Mouse (Mus musculus) CH12.LX (cell line): ENCODE results near the gene Spag7. TPM values are rescaled to one million over a fixed set of nuclear protein-coding genes. Genes with fewer than 3 reads are reported as not detected.

Experiments used
- DNase-seq: peaks from one replicate; pipeline ENCODE4 v3.0.0-alpha.2; 2013; ENCODE audit errors: extremely low read depth
- H3K27ac ChIP-seq: 2 replicates; pipeline ENCODE4 v1.5.1; 2012; ENCODE audit warnings: low read depth, mild to moderate bottlenecking, control low read depth, moderate library complexity; ENCODE audit not compliant: insufficient read depth
- H3K27me3 ChIP-seq: replicated peaks from 2 replicates; pipeline ENCODE3; 2012; ENCODE audit warnings: inconsistent platforms
- H3K36me3 ChIP-seq, 2 experiments: replicated peaks in 1 of 2; 2 replicates each; pipeline versions ENCODE3 to v1.6.1; 2012; ENCODE audit warnings: inconsistent platforms in 1 of 2, low read length in 1 of 2, mild to moderate bottlenecking in 1 of 2, mixed read lengths in 1 of 2, moderate library complexity in 1 of 2; ENCODE audit not compliant: control insufficient read depth in 1 of 2, insufficient read depth in 1 of 2
- H3K4me1 ChIP-seq, 2 experiments: 2 replicates each; pipeline ENCODE4 v1.6.1; 2012; ENCODE audit warnings: inconsistent platforms in 1 of 2, moderate library complexity in 1 of 2; ENCODE audit not compliant: insufficient read depth in 2 of 2, control insufficient read depth in 1 of 2
- H3K4me2 ChIP-seq: 2 replicates; pipeline ENCODE4 v1.6.1; 2012; ENCODE audit warnings: low read depth, mild to moderate bottlenecking, control low read depth; ENCODE audit not compliant: poor library complexity, insufficient read depth, severe bottlenecking
- H3K4me3 ChIP-seq, 3 experiments: fragments of 150-350 bp in 1 of 3; sonication (generic) in 1 of 3; replicated peaks in 1 of 3; 2 replicates each; pipeline versions ENCODE3 to v1.5.1; 2011 to 2012; ENCODE audit warnings: low read depth in 2 of 3, low read length in 2 of 3, mild to moderate bottlenecking in 2 of 3, moderate library complexity in 2 of 3, control low read depth in 1 of 3, improper control_type of control experiment in 1 of 3, inconsistent platforms in 1 of 3, mixed read lengths in 1 of 3; ENCODE audit not compliant: poor library complexity in 1 of 3
- H3K79me2 ChIP-seq: replicated peaks from 2 replicates; pipeline ENCODE4 v1.6.1; 2012; ENCODE audit warnings: mild to moderate bottlenecking, moderate library complexity; ENCODE audit not compliant: control insufficient read depth, poor library complexity, insufficient read depth, severe bottlenecking; ENCODE audit errors: extremely low read depth
- H3K9ac ChIP-seq: 2 replicates; pipeline ENCODE4 v1.6.1; 2012; ENCODE audit warnings: low read depth, mild to moderate bottlenecking, control low read depth, moderate library complexity; ENCODE audit not compliant: insufficient read depth
- H3K9me3 ChIP-seq: replicated peaks from 2 replicates; pipeline ENCODE3; 2012; ENCODE audit warnings: low read length, inconsistent platforms, mixed read lengths
- BHLHE40 ChIP-seq: IDR thresholded peaks from 2 replicates; pipeline ENCODE4 v1.6.1; 2011; ENCODE audit warnings: mild to moderate bottlenecking, low read depth, low read length, improper control_type of control experiment
- CHD2 ChIP-seq: IDR thresholded peaks from 2 replicates; pipeline ENCODE4 v1.6.1; 2011; ENCODE audit warnings: low read length, improper control_type of control experiment
- CTCF ChIP-seq, 2 experiments: IDR thresholded peaks in 1 of 2; conservative IDR thresholded peaks in 1 of 2; 2 replicates each; pipeline ENCODE4 v1.5.1; 2011 to 2012; ENCODE audit warnings: low read depth in 2 of 2, low read length in 2 of 2, improper control_type of control experiment in 1 of 2, inconsistent platforms in 1 of 2, mild to moderate bottlenecking in 1 of 2, moderate library complexity in 1 of 2
- E2F4 ChIP-seq: IDR thresholded peaks from 2 replicates; pipeline ENCODE4 v1.6.1; 2011; ENCODE audit warnings: low read depth, low read length, improper control_type of control experiment; ENCODE audit not compliant: insufficient replicate concordance
- ETS1 ChIP-seq: conservative IDR thresholded peaks from 2 replicates; pipeline ENCODE4 v1.6.1; 2012; ENCODE audit warnings: low read depth, mild to moderate bottlenecking, inconsistent platforms, low read length, improper control_type of control experiment, moderate library complexity
- HCFC1 ChIP-seq: IDR thresholded peaks from 2 replicates; pipeline ENCODE4 v1.6.1; 2012; ENCODE audit warnings: low read depth, mild to moderate bottlenecking, inconsistent platforms, low read length, improper control_type of control experiment
- IRF4 ChIP-seq: IDR thresholded peaks from 2 replicates; pipeline ENCODE4 v1.6.1; 2014; ENCODE audit warnings: low read depth, mild to moderate bottlenecking, inconsistent platforms, low read length, improper control_type of control experiment
- KAT2A ChIP-seq: IDR thresholded peaks from 2 replicates; pipeline ENCODE4 v1.6.1; 2012; ENCODE audit warnings: low read length, improper control_type of control experiment, inconsistent platforms; ENCODE audit not compliant: insufficient replicate concordance
- MAX ChIP-seq: IDR thresholded peaks from 2 replicates; pipeline ENCODE4 v1.6.1; 2011; ENCODE audit warnings: low read length, improper control_type of control experiment
- MYC ChIP-seq: IDR thresholded peaks from 2 replicates; pipeline ENCODE4 v1.6.1; 2011; ENCODE audit warnings: low read depth, mild to moderate bottlenecking, improper control_type of control experiment, low read length
- NRF1 ChIP-seq: IDR thresholded peaks from 2 replicates; pipeline ENCODE4 v1.6.1; 2014; ENCODE audit warnings: low read depth, mild to moderate bottlenecking, inconsistent platforms, low read length, improper control_type of control experiment, moderate library complexity
- PAX5 ChIP-seq: IDR thresholded peaks from 2 replicates; pipeline ENCODE4 v1.6.1; 2012; ENCODE audit warnings: low read length, inconsistent platforms, mixed read lengths
- POLR2A ChIP-seq: IDR thresholded peaks from 2 replicates; pipeline ENCODE4 v1.6.1; 2011; ENCODE audit warnings: low read depth, mild to moderate bottlenecking, improper control_type of control experiment, low read length
- POLR2AphosphoS2 ChIP-seq: IDR thresholded peaks from 2 replicates; pipeline ENCODE4 v1.6.1; 2011; ENCODE audit warnings: low read depth, low read length, improper control_type of control experiment
- RAD21 ChIP-seq: IDR thresholded peaks from 2 replicates; pipeline ENCODE4 v1.6.1; 2011; ENCODE audit warnings: low read depth, mild to moderate bottlenecking, low read length, improper control_type of control experiment, moderate library complexity
- RCOR1 ChIP-seq: conservative IDR thresholded peaks from 2 replicates; pipeline ENCODE4 v1.6.1; 2012; ENCODE audit warnings: low read depth, mild to moderate bottlenecking, inconsistent platforms, low read length, improper control_type of control experiment
- SIN3A ChIP-seq: IDR thresholded peaks from 2 replicates; pipeline ENCODE4 v1.6.1; 2012; ENCODE audit warnings: low read length, improper control_type of control experiment, inconsistent platforms
- USF2 ChIP-seq: conservative IDR thresholded peaks from 2 replicates; pipeline ENCODE4 v1.6.1; 2011; ENCODE audit warnings: low read depth, low read length, improper control_type of control experiment
- ZC3H11A ChIP-seq: IDR thresholded peaks from 2 replicates; pipeline ENCODE4 v1.6.1; 2012; ENCODE audit warnings: low read depth, mild to moderate bottlenecking, inconsistent platforms, low read length, improper control_type of control experiment
- ZKSCAN1 ChIP-seq: IDR thresholded peaks from 2 replicates; pipeline ENCODE4 v1.6.1; 2012; ENCODE audit warnings: low read depth, inconsistent platforms, low read length, improper control_type of control experiment, borderline replicate concordance
- ZMIZ1 ChIP-seq: IDR thresholded peaks from 2 replicates; pipeline ENCODE4 v1.6.1; 2012; ENCODE audit warnings: low read depth, mild to moderate bottlenecking, inconsistent platforms, low read length, improper control_type of control experiment
- dilution Hi-C: fragments of 300-500 bp; cut with MboI; formaldehyde crosslinking; loops from 2 replicates; pipeline ENCODE4 v1.14.3; 2020; ENCODE audit warnings: low sequenced_read_pairs; ENCODE audit not compliant: extremely low pct_unique_long_range_greater_than_20kb, extremely low pct_ligation_motif_present
- in situ Hi-C: fragments of 300-500 bp; cut with MboI; formaldehyde crosslinking; loops from 3 replicates; pipeline ENCODE4 v1.14.3; 2019; ENCODE audit warnings: low sequenced_read_pairs, low pct_ligation_motif_present, low pct_unique_long_range_greater_than_20kb, mixed read lengths
- polyA plus RNA-seq: library from polyadenylated mRNA; unstranded; fragments of >175 nt; gene quantifications from 2 replicates; pipeline ENCODE4 v1.2.1, GENCODE M21; 2012; ENCODE audit warnings: low read depth; ENCODE audit not compliant: insufficient read length
- total RNA-seq, 2 experiments: library from RNA; depleted of rRNA; stranded (reverse); fragments of 300-350 nt in 1 of 2; fragments of >200 nt in 1 of 2; gene quantifications; 2 replicates each; pipeline ENCODE4 v1.2.3; 2012 to 2014

Spag7 gene
- total and polyA plus RNA-seq, 3 experiments: 93.5 to 120 (median 105) TPM

DNA sequence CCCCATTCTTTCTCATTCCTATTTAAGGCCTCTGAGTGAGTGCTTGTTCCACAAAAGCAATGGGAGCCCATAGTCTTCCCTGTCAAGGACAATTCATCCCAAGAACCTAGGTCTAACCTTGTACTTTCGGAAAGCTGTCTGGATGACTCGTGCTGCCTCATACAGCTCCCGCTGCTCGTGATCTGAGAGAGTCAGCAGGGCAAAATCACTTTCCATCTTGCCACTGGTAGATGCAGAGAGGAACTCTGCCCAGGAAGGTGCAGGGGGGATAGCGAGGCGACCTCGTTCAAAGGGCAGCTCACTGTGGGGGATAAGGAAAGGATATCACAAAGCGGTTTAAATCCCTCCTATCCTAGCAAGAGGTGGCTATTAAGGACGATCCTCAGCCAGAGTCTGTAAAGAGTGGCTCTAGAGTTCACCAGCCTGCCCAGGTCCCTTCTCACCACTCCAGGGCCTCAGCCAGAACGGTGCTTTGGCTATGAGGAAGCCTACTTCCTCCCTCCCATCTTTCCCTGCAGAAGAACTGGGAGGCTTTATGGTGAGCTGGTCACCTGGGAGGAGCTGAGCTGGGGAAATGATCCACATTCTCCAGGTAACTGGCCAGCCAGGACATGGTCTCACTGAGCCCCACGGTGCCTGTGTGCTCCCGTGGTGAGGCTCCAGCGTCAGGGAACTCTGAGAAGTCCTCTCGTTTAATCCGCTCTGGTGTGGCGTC is 2.3 kb upstream of the Spag7 start:
- Histone ChIP-seq H3K27me3 (no peaks in the 10 kb centered on the region), H3K36me3 (peaks cover 43 to 66% of the 10 kb centered on the region in 2 experiments), H3K4me3 (no peak overlapping the region), H3K79me2 (peaks cover 18% of the 10 kb centered on the region), H3K4me2 (no peak overlapping the region), H3K27ac (no peak overlapping the region), H3K9ac (no peak overlapping the region), H3K4me1 (peaks cover 10 to 33% of the 10 kb centered on the region in 2 experiments), H3K9me3 (no peaks in the 10 kb centered on the region)
- TF ChIP-seq PAX5 (no peak), BHLHE40 (no peak), SIN3A (no peak), ETS1 (no peak), HCFC1 (no peak), ZMIZ1 (no peak), KAT2A (no peak), MAX (no peak), RAD21 (no peak), POLR2A (no peak), IRF4 (no peak), ZC3H11A (no peak), USF2 (no peak), POLR2AphosphoS2 (no peak), CTCF (conservative IDR thresholded peaks at IDR 0.05 in 1 of 2, IDR thresholded peaks at IDR 0.05 in 1 of 2; ENCODE audit: low read depth in 2 of 2, low read length in 2 of 2) (no peak), CHD2 (no peak), RCOR1 (no peak), MYC (no peak)
- dilution Hi-C loops: no loop called here
- in situ Hi-C loops: loop anchor here (5.0 kb wide), 1 partner anchor 36 kb away; no protein-coding TSS in a partner anchor
- DNase-seq: no peak

GRCm38 (mm10) chr11:70670483-70670882 is 1.3 kb upstream of the Spag7 start:
- Histone ChIP-seq H3K9me3 (no peaks in the 10 kb centered on the region), H3K79me2 (peaks cover 22% of the 10 kb centered on the region), H3K27me3 (no peaks in the 10 kb centered on the region), H3K4me3 (peak overlapping the region; percentile 69 to 92 (median 73)), H3K4me1 (peaks cover 10 to 37% of the 10 kb centered on the region in 2 experiments), H3K9ac (peak overlapping the region; percentile 77), H3K36me3 (peaks cover 37 to 66% of the 10 kb centered on the region in 2 experiments), H3K4me2 (peak overlapping the region; percentile 41), H3K27ac (peak overlapping the region; percentile 23; the same call in 1 of the 2 replicates)
- TF ChIP-seq CHD2: no peak
- TF ChIP-seq ZKSCAN1: no peak
- no peak for TF ChIP-seq NRF1
- no peak for TF ChIP-seq E2F4
- dilution Hi-C loops: no loop called here
- in situ Hi-C loops: loop anchor here (5.0 kb wide), 1 partner anchor 37 kb away; no protein-coding TSS in a partner anchor
- DNase-seq: peak; percentile 28
